Mouse (Mus musculus) heart, embryonic 16.5 days (tissue): ENCODE results near the gene Mog. TPM values are rescaled to one million over a fixed set of nuclear protein-coding genes. Genes with fewer than 3 reads are reported as not detected.

Experiments used
- ATAC-seq: fragments of 200-750 bp; cut with Nextera tagmentation; replicated peaks from 2 replicates; pipeline ENCODE4 v1.8.0; 2017; ENCODE audit warnings: moderate number of reproducible peaks; ENCODE audit not compliant: insufficient read depth, low FRiP score; ENCODE audit errors: extremely low read depth
- H3K27ac ChIP-seq: fragments of 300-500 bp; sonication (generic); 2 replicates; pipeline ENCODE4 v1.5.1; 2014; ENCODE audit warnings: mild to moderate bottlenecking, low read length, control low read depth, moderate library complexity
- H3K27me3 ChIP-seq: fragments of 300-500 bp; sonication (generic); 2 replicates; pipeline ENCODE4 v1.6.1; 2014; ENCODE audit warnings: low read length, mixed read lengths; ENCODE audit not compliant: control insufficient read depth, insufficient read depth
- H3K36me3 ChIP-seq: fragments of 300-500 bp; sonication (generic); 2 replicates; pipeline ENCODE4 v1.6.1; 2014; ENCODE audit not compliant: control insufficient read depth, insufficient read depth
- H3K4me1 ChIP-seq: fragments of 300-500 bp; sonication (generic); 2 replicates; pipeline ENCODE4 v1.6.1; 2014; ENCODE audit warnings: low read length, mixed read lengths; ENCODE audit not compliant: control insufficient read depth, insufficient read depth
- H3K4me2 ChIP-seq: fragments of 300-500 bp; sonication (generic); 2 replicates; pipeline ENCODE4 v1.6.1; 2014; ENCODE audit warnings: low read depth, mild to moderate bottlenecking, control low read depth, low read length
- H3K4me3 ChIP-seq: fragments of 300-500 bp; sonication (generic); 2 replicates; pipeline ENCODE4 v1.5.1; 2014; ENCODE audit warnings: mild to moderate bottlenecking, control low read depth, low read length
- H3K9ac ChIP-seq: fragments of 300-500 bp; sonication (generic); 2 replicates; pipeline ENCODE4 v1.6.1; 2014; ENCODE audit warnings: low read length, control low read depth
- H3K9me3 ChIP-seq: fragments of 300-500 bp; sonication (generic); replicated peaks from 2 replicates; pipeline ENCODE4 v1.6.1; 2016; ENCODE audit warnings: low read length; ENCODE audit not compliant: control insufficient read depth
- WGBS: fragments of 180-500 bp; shearing (Covaris S2); extraction: QIAGEN DNeasy Blood & Tissue Kit; methylation state at CpG from one replicate; pipeline ENCODE4 v1.1.7; 2014; 5-methylcytosine and 5-hydroxymethylcytosine counted together
- polyA plus RNA-seq: library from polyadenylated mRNA; unstranded; fragments of >200 nt; fragmentation: Nextera tagmentation; extraction: Ambion mirVana; gene quantifications from 2 replicates; pipeline ENCODE4 v1.2.1, GENCODE M21; 2015

Gene Mog
- polyA plus RNA-seq = not detected in 2 replicates

DNA sequence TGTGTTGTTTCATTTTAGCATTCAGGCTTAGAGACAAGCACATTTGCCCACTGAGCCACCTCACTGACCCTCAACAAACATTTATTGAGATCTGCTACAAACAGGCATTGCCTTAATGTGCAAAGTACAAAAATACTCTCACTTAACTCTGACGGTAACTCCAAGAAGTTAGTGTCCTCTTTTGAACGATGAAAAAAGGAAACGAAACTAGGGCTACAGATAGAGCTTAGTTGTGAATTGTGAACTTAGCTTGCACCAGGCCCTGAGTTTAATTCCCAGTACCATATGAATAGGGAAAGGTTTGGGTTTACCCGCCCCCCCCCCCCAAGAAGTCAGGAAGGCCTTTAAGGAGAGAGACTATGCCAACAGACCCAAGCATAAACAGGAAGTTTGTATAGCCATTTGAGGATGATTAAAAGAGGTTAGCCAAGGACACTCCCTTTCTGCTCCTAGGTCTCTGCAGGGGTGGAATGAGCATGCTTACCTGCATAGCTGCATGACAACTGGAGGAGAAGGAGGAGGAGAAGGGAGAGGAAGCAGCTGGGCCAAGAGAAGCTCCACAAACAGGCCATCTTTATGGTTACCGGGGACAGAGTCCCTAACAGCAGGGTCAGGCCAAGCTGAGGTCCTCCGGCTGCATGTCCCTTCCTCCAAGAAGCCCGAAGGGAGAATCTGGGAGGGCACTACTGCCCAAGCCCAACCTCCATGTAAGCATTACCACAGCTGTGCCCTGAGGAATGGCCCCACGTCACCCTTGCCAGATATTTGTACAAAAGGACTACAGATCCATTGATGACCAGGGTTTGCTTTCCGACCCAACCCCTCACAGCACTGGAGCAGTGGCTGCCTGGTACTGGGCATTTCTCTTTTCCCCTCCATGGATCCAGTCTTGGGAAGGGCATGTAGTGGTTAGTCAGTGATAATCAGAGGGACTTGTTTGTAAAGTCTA lies at the start of gene Mog:
Mog (minus strand) TSS at position 771 of the 949 bp plus-strand sequence.
- Histone ChIP-seq H3K9me3 (no peaks in the 10 kb centered on the region), H3K36me3 (no peaks in the 10 kb centered on the region), H3K4me2 (no peak within 1 kb of the TSS), H3K27ac (no peak within 1 kb of the TSS), H3K4me1 (no peaks in the 10 kb centered on the region), H3K9ac (no peak within 1 kb of the TSS), H3K27me3 (no peaks in the 10 kb centered on the region), H3K4me3 (no peak within 1 kb of the TSS)
- WGBS = 62% methylated on average over 9 of the region's 9 CpGs
- ATAC-seq = no peak

DNA sequence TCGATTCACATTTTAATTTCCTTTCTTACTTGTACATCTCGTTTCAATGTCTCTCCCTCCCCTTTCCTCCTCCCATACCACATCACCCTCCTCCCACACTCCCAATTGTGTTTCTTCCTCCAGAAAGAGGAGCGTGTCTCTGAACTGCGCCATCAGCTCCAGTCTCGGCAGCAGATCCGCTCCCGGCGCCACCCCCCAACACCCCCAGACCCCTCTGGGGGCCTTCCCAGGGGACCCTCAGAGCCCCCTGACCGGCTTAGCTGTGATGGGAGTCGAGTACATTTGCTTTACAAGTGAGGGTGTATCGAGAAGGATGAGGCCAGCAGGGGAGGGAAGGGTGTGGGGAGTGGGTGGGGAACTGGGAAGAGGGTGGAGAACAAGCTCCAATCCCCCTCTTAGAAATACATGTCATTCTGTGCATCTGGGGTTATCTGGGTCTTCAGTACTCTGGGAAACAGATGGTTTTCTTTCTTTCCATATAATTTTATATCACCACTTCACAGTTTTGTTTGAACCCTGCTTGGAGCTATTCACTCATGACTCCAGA lies 49.6 kb upstream of the Mog start:
- H3K4me3 ChIP-seq = no peak overlapping the region
- no peak overlapping the region for H3K27ac ChIP-seq
- 66% methylated on average over 11 of the region's 11 CpGs for WGBS
- H3K4me2 ChIP-seq = no peak overlapping the region
- peaks cover 14% of the 10 kb centered on the region for H3K36me3 ChIP-seq
- H3K27me3 ChIP-seq = no peaks in the 10 kb centered on the region
- H3K9ac ChIP-seq = no peak overlapping the region
- no peaks in the 10 kb centered on the region for H3K9me3 ChIP-seq
- H3K4me1 ChIP-seq = no peaks in the 10 kb centered on the region
- no peak for ATAC-seq

DNA sequence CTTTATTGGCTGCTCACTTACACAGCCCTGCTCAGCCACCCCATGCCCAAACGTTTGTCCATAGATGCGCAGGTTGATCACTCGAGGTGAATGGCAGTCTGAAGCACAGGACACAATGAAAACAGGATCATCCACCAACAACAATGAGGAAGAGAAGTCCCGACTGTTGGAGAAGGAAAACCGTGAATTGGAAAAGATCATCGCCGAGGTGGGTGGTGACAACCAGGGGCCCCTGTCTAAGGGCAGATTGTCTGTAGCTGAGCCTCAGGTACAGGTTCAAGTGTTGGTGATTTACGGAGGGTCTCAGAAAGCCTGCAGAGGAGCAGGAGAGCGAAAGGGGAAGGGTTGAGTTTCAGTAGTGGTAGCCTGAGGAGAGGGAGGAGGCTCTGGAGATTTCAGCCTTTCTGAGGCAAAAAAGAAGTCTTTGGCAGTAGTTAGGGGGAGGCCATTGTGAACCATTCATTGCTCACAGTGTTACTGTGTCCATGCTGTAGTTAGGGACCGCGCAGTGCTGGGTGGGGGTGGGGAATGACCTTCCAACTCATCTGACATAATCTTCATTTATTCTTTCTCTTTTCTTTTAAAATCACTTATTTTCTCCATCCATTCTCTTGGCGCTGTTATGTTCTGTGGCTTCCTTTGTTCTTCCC lies 49.0 kb upstream of the Mog start:
- no peak overlapping the region for H3K9ac ChIP-seq
- H3K4me2 ChIP-seq = no peak overlapping the region
- peaks cover 14% of the 10 kb centered on the region for H3K36me3 ChIP-seq
- no peaks in the 10 kb centered on the region for H3K27me3 ChIP-seq
- no peaks in the 10 kb centered on the region for H3K4me1 ChIP-seq
- WGBS = 83% methylated on average over 12 of the region's 12 CpGs
- no peak overlapping the region for H3K4me3 ChIP-seq
- no peak for ATAC-seq
- H3K27ac ChIP-seq = no peak overlapping the region
- no peaks in the 10 kb centered on the region for H3K9me3 ChIP-seq

DNA sequence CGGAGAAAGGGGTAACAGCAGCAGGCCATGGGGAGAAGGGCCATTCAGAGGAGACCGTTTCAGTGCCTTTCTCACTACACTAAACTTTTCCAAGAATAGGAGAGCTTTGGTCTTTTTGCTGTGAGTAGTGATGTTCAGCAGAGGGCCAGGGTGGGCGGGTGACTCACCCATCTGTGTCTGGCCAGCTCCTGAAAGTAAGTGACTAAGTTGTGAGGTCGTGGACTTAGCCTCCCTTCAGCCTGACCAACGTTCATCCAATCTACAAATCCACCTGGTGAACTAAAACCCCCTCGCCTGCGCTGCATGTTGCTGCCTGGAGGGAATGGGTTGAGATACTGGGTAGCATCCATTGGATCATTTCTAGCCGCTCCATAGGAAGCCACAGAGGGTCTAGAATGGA lies 46.9 kb upstream of the Mog start:
- Histone ChIP-seq H3K4me3 (no peak overlapping the region), H3K27me3 (no peaks in the 10 kb centered on the region), H3K9ac (no peak overlapping the region), H3K9me3 (no peaks in the 10 kb centered on the region), H3K4me1 (no peaks in the 10 kb centered on the region), H3K36me3 (peaks cover 20% of the 10 kb centered on the region), H3K27ac (no peak overlapping the region), H3K4me2 (no peak overlapping the region)
- ATAC-seq = no peak
- 85% methylated on average over 8 of the region's 8 CpGs for WGBS

DNA sequence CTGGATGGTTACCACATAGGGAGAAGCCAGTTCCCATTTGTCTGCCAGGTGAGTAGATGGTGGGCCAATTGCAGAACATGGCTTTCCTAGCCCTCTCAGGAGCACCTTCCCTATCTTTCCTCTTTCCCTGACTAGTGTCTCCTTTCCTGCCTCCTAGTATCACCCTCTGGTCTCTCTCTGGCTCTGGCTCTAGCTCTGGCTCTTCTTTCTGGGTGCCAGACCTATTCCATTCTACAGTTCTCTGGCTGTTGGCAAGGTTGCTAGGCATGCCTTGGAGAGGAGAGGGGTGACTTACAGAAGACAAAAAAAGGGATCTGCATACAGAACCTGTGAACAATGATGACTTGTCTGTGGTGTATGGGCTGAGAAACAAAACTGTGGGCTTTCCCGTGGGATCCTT lies 44.7 kb upstream of the Mog start:
- Histone ChIP-seq H3K27ac (no peak overlapping the region), H3K4me3 (no peak overlapping the region), H3K27me3 (no peaks in the 10 kb centered on the region), H3K36me3 (peaks cover 24% of the 10 kb centered on the region), H3K4me2 (no peak overlapping the region), H3K4me1 (no peaks in the 10 kb centered on the region), H3K9me3 (no peaks in the 10 kb centered on the region), H3K9ac (no peak overlapping the region)
- WGBS = 79% methylated on average over 1 of the region's 1 CpGs
- no peak for ATAC-seq

DNA sequence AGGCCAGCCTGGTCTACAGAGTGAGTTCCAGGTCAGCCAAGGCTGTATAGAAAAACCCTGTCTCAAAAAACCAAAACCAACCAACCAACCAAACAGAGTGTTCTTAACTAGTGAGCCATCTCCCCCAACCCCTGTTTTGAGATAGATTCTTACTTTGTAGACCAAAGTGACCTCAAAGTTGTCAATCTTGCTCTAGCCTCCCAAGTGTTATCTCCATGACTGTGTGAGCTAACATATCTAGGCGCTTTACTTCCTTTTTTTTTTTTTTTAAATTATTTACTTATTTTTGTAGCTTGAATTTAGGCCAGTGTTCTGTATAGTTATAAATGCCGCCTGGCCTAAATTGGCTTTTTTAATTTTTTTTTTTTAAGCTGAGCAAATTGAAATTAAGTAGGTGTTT lies 42.8 kb upstream of the Mog start:
- no peaks in the 10 kb centered on the region for H3K27me3 ChIP-seq
- no peak for ATAC-seq
- H3K4me2 ChIP-seq = no peak overlapping the region
- H3K9ac ChIP-seq = no peak overlapping the region
- no peaks in the 10 kb centered on the region for H3K4me1 ChIP-seq
- H3K4me3 ChIP-seq = no peak overlapping the region
- peaks cover 27% of the 10 kb centered on the region for H3K36me3 ChIP-seq
- no peaks in the 10 kb centered on the region for H3K9me3 ChIP-seq
- no peak overlapping the region for H3K27ac ChIP-seq
- WGBS = 99% methylated on average over 2 of the region's 2 CpGs

DNA sequence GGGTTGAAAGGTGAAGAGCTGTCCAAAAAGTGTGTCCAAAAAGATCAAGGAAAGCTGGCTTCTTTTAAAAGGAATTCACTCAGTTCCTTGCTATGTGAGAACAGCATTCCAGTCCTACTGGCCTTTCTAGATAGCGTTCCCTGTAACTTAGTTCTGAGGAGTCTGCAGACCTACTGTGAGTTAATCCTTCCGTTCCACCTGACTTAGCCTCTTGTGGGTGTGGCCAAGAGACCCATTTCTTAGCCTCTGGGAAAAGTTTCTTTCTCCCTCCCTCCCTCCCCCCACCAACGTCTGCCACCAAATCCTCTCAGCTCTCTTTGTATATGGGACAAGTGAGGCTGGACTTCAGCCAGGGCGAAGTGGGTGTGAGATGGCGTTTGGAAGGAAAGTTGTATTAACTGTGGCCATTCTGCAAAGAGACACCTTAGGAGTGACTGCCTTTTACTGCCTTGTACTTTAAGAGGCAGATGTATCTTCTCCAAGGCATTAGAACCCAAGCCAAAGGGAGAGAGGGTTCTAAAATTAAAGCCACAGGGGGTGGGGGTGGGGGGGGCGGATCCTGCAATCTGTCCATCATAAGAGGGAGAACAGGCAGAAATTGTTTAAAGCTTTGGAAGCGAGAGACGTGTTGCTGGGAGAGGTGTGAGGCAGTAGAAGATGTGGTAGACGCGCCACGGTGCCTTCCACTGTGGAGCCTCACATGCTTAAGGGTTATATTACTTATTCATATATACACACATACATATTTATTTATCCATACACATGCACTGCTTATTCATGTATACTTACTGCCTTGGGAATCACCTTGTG lies 40.7 kb upstream of the Mog start:
- no peak overlapping the region for H3K4me2 ChIP-seq
- no peaks in the 10 kb centered on the region for H3K4me1 ChIP-seq
- H3K27ac ChIP-seq = no peak overlapping the region
- no peak overlapping the region for H3K4me3 ChIP-seq
- WGBS = 78% methylated on average over 11 of the region's 11 CpGs
- H3K9me3 ChIP-seq = no peaks in the 10 kb centered on the region
- peaks cover 22% of the 10 kb centered on the region for H3K36me3 ChIP-seq
- no peak overlapping the region for H3K9ac ChIP-seq
- no peaks in the 10 kb centered on the region for H3K27me3 ChIP-seq
- ATAC-seq = no peak

DNA sequence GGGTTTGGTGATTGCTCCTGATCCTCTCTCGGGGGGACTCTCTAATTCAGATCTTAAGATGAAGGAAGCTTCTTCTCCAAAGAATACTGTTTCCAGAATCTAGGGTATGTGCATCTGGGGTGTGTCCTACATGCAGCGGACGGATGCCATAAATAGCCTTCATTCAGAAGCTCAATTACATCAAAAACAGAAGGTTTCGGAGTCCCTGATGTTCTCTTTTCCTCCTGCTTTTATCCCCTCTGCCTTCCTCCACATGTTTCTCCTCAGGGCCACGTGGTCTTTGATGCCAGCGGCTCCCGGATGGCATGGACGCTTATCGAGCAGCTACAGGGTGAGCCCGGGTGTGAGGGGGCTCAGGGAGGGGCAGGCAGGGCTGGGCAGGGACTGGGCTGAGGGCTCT lies 39.9 kb upstream of the Mog start:
- H3K4me1 ChIP-seq = no peaks in the 10 kb centered on the region
- no peak overlapping the region for H3K4me3 ChIP-seq
- no peak overlapping the region for H3K9ac ChIP-seq
- no peaks in the 10 kb centered on the region for H3K9me3 ChIP-seq
- no peak overlapping the region for H3K27ac ChIP-seq
- peaks cover 22% of the 10 kb centered on the region for H3K36me3 ChIP-seq
- 65% methylated on average over 10 of the region's 10 CpGs for WGBS
- no peaks in the 10 kb centered on the region for H3K27me3 ChIP-seq
- no peak overlapping the region for H3K4me2 ChIP-seq
- ATAC-seq = no peak
